Mouse (Mus musculus) hindbrain, embryonic 14.5 days (tissue): ENCODE results near the gene Gdf15. TPM values are rescaled to one million over a fixed set of nuclear protein-coding genes. Genes with fewer than 3 reads are reported as not detected.

ENCODE experiments used
- ATAC-seq: fragments of 200-750 bp; cut with Nextera tagmentation; 2 replicates; pipeline ENCODE4 v1.8.0; 2017; ENCODE audit warnings: moderate number of reproducible peaks, mild to moderate bottlenecking, moderate TSS enrichment, moderate library complexity; ENCODE audit not compliant: low FRiP score
- DNase-seq: peaks from one replicate; pipeline ENCODE4 v3.0.0-alpha.2; 2015; ENCODE audit warnings: low spot score
- H3K27ac ChIP-seq: fragments of 300-500 bp; sonication (generic); 2 replicates; pipeline ENCODE4 v1.5.1; 2014; ENCODE audit warnings: mild to moderate bottlenecking, moderate library complexity
- H3K27me3 ChIP-seq: fragments of 300-500 bp; sonication (generic); 2 replicates; pipeline ENCODE4 v1.6.1; 2014; ENCODE audit warnings: mild to moderate bottlenecking, low read length, mixed read lengths; ENCODE audit not compliant: control insufficient read depth, insufficient read depth
- H3K36me3 ChIP-seq: fragments of 300-500 bp; sonication (generic); replicated peaks from 2 replicates; pipeline ENCODE4 v1.6.1; 2014; ENCODE audit not compliant: control insufficient read depth, insufficient read depth
- H3K4me1 ChIP-seq: fragments of 300-500 bp; sonication (generic); replicated peaks from 2 replicates; pipeline ENCODE4 v1.6.1; 2014; ENCODE audit warnings: antibody characterized with exemption, low read length, mixed read lengths; ENCODE audit not compliant: control insufficient read depth, insufficient read depth
- H3K4me2 ChIP-seq: fragments of 300-500 bp; sonication (generic); replicated peaks from 2 replicates; pipeline ENCODE4 v1.6.1; 2014; ENCODE audit warnings: mild to moderate bottlenecking, moderate library complexity
- H3K4me3 ChIP-seq: fragments of 300-500 bp; sonication (generic); replicated peaks from 2 replicates; pipeline ENCODE4 v1.5.1; 2014; ENCODE audit warnings: mild to moderate bottlenecking, low read length
- H3K9ac ChIP-seq: fragments of 300-500 bp; sonication (generic); 2 replicates; pipeline ENCODE4 v1.6.1; 2014
- H3K9me3 ChIP-seq: fragments of 300-500 bp; sonication (generic); 2 replicates; pipeline ENCODE4 v1.6.1; 2016; ENCODE audit warnings: low read length; ENCODE audit not compliant: control insufficient read depth
- WGBS: fragments of 180-500 bp; shearing (Covaris S2); extraction: QIAGEN DNeasy Blood & Tissue Kit; methylation state at CpG from one replicate; pipeline ENCODE4 v1.1.7; 2014; 5-methylcytosine and 5-hydroxymethylcytosine counted together
- polyA plus RNA-seq: library from polyadenylated mRNA; unstranded; fragments of >200 nt; fragmentation: Nextera tagmentation; extraction: Ambion mirVana; gene quantifications from 2 replicates; pipeline ENCODE4 v1.2.1, GENCODE M21; 2014

Gdf15 gene
- polyA plus RNA-seq, 1 experiment from 2014 or later: 0.28 TPM

GRCm38 (mm10) chr8:70638752-70639151, 6.5 kb upstream of the Gdf15 start:
- no peak for ATAC-seq
- no peak overlapping the region for H3K4me2 ChIP-seq
- DNase-seq: no peak
- H3K36me3 ChIP-seq: no peaks in the 10 kb centered on the region
- 72% methylated on average over 9 of the region's 9 CpGs for WGBS
- H3K4me3 ChIP-seq: no peak overlapping the region
- H3K9me3 ChIP-seq: no peaks in the 10 kb centered on the region
- no peaks in the 10 kb centered on the region for H3K4me1 ChIP-seq
- H3K27me3 ChIP-seq: no peaks in the 10 kb centered on the region
- H3K27ac ChIP-seq: no peak overlapping the region
- no peak overlapping the region for H3K9ac ChIP-seq

DNA sequence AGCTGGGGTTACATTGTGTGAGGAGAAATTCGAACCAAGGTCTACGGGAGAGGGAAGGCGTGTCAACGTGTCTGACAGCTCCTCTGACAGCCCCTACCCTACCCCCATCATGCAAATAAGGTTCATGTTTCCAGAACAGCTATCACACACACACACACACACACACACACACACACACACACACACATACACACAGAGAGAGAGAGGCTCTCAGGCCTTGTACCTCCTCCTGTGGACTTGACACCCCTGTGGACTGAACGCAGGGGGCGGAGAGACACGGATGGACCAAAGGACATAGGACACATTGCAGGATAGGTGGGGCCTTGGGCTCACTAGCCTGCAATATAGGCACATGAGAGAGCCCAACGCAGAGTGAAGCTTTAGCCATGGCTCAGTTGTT, 4.6 kb upstream of the Gdf15 start:
- 55% methylated on average over 8 of the region's 8 CpGs for WGBS
- Histone ChIP-seq H3K9ac (no peak overlapping the region), H3K4me3 (no peak overlapping the region), H3K9me3 (no peaks in the 10 kb centered on the region), H3K27ac (no peak overlapping the region), H3K4me1 (no peaks in the 10 kb centered on the region), H3K36me3 (no peaks in the 10 kb centered on the region), H3K4me2 (no peak overlapping the region), H3K27me3 (no peaks in the 10 kb centered on the region)
- no peak for ATAC-seq
- no peak for DNase-seq

- Histone ChIP-seq H3K27ac (no peak overlapping the region), H3K4me1 (no peaks in the 10 kb centered on the region), H3K9me3 (no peaks in the 10 kb centered on the region), H3K4me3 (no peak overlapping the region), H3K4me2 (no peak overlapping the region), H3K36me3 (no peaks in the 10 kb centered on the region), H3K27me3 (peaks cover 9% of the 10 kb centered on the region), H3K9ac (no peak overlapping the region)
- DNase-seq (no peak), ATAC-seq (no peak)
- 71% methylated on average over 6 of the region's 6 CpGs for WGBS
Observed at GRCm38 (mm10) chr8:70635527-70635926, 3.3 kb upstream of the Gdf15 start.

- no peaks in the 10 kb centered on the region; the same call in 1 of the 2 replicates for H3K4me1 ChIP-seq
- H3K4me3 ChIP-seq: no peak overlapping the region
- no peaks in the 10 kb centered on the region for H3K36me3 ChIP-seq
- ATAC-seq: no peak
- no peak overlapping the region for H3K27ac ChIP-seq
- peaks cover 9% of the 10 kb centered on the region for H3K27me3 ChIP-seq
- H3K9me3 ChIP-seq: no peaks in the 10 kb centered on the region
- H3K9ac ChIP-seq: no peak overlapping the region
- no peak for DNase-seq
- H3K4me2 ChIP-seq: no peak overlapping the region
- WGBS: 53% methylated on average over 6 of the region's 6 CpGs
Observed at GRCm38 (mm10) chr8:70634066-70634465, 1.8 kb upstream of the Gdf15 start.

DNA sequence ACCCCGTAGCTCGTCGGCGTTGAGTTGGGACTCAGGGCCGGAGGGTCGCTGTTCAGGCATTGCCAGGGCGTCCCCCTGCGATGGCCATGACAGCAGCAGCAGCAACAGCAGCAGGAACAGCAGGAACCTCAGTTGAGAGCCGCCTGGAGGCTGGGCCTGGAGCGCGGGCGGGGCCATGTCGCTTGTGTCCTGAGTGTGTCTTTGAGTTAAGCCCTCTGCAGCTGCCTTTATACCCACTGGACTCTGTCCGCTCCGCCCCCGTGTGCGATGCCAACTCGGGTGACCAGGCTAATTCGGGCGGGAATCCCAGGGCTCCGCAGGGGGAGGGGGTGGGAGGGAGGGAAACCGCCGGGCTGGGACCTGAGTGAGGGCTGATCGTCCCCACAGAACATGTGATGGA, 820 bp downstream of the Gdf15 start:
- WGBS: 18% methylated on average over 23 of the region's 24 CpGs

GRCm38 (mm10) chr8:70630532-70631381, 1.5 kb downstream of the Gdf15 start:
- peaks cover 9% of the 10 kb centered on the region for H3K27me3 ChIP-seq
- H3K4me2 ChIP-seq: no peak overlapping the region
- no peaks in the 10 kb centered on the region for H3K36me3 ChIP-seq
- no peak overlapping the region for H3K4me3 ChIP-seq
- DNase-seq (no peak), ATAC-seq (no peak)
- WGBS: 12% methylated on average over 22 of the region's 22 CpGs
- H3K27ac ChIP-seq: no peak overlapping the region
- H3K4me1 ChIP-seq: no peaks in the 10 kb centered on the region; the same call in 1 of the 2 replicates
- no peak overlapping the region for H3K9ac ChIP-seq
- no peaks in the 10 kb centered on the region for H3K9me3 ChIP-seq

More for the DNA sequence above, 820 bp downstream of the Gdf15 start:
- ATAC-seq (no peak), DNase-seq (no peak)
- no peak overlapping the region for H3K4me2 ChIP-seq
- H3K27ac ChIP-seq: no peak overlapping the region
- H3K27me3 ChIP-seq: peaks cover 9% of the 10 kb centered on the region
- no peaks in the 10 kb centered on the region for H3K9me3 ChIP-seq
- no peaks in the 10 kb centered on the region for H3K36me3 ChIP-seq
- no peaks in the 10 kb centered on the region; the same call in 1 of the 2 replicates for H3K4me1 ChIP-seq
- no peak overlapping the region for H3K9ac ChIP-seq
- H3K4me3 ChIP-seq: no peak overlapping the region

- ATAC-seq: peak; percentile 92
- under 1% methylated on average over 60 of the region's 60 CpGs for WGBS
- Histone ChIP-seq H3K4me3 (peak overlapping the region; percentile 38), H3K4me2 (peak overlapping the region; percentile 58), H3K9me3 (no peaks in the 10 kb centered on the region), H3K9ac (peak overlapping the region; percentile 56), H3K4me1 (no peaks in the 10 kb centered on the region; the same call in 1 of the 2 replicates), H3K36me3 (no peaks in the 10 kb centered on the region), H3K27me3 (peaks cover 9% of the 10 kb centered on the region), H3K27ac (peak overlapping the region; percentile 45)
- peak; percentile 91 for DNase-seq
Observed at GRCm38 (mm10) chr8:70629574-70630531, 2.4 kb downstream of the Gdf15 start.

- ATAC-seq (peak; percentile 18; the same call in 1 of the 2 replicates), DNase-seq (no peak)
- 58% methylated on average over 7 of the region's 7 CpGs for WGBS
- no peaks in the 10 kb centered on the region for H3K36me3 ChIP-seq
- peaks cover 9% of the 10 kb centered on the region for H3K27me3 ChIP-seq
- no peaks in the 10 kb centered on the region; the same call in 1 of the 2 replicates for H3K4me1 ChIP-seq
- peak overlapping the region; percentile 56 for H3K9ac ChIP-seq
- H3K4me2 ChIP-seq: peak overlapping the region; percentile 58
- H3K9me3 ChIP-seq: no peaks in the 10 kb centered on the region
- H3K4me3 ChIP-seq: peak overlapping the region; percentile 38
- H3K27ac ChIP-seq: peak overlapping the region; percentile 45
Observed at GRCm38 (mm10) chr8:70628986-70629490, 3.2 kb downstream of the Gdf15 start.

DNA sequence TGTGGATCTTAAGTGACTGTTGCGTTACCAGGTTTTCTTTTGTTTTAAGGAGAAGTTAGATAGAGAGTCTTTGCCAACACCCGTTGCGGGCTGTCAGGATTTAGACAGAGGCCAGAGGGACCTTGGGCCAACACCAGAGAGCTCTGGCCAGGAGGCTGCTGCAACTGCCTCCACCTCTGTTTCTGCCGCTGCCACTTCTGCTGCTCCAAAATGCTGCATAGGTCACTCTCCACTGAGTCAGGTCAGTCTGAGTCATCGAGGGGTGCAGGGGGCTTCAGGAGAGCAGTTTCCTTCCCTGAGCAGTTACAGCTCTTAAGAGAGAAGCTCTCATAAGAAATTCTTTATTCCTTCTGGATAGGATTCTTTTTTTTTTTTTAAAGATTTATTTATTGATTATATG, 5.2 kb downstream of the Gdf15 start:
- H3K4me1 ChIP-seq: no peaks in the 10 kb centered on the region; the same call in 1 of the 2 replicates
- ATAC-seq (no peak), DNase-seq (no peak)
- H3K9ac ChIP-seq: no peak overlapping the region
- 84% methylated on average over 5 of the region's 5 CpGs for WGBS
- H3K36me3 ChIP-seq: no peaks in the 10 kb centered on the region
- H3K9me3 ChIP-seq: no peaks in the 10 kb centered on the region
- H3K4me2 ChIP-seq: no peak overlapping the region
- no peak overlapping the region for H3K4me3 ChIP-seq
- H3K27me3 ChIP-seq: peaks cover 9% of the 10 kb centered on the region
- no peak overlapping the region for H3K27ac ChIP-seq
